Mouse (Mus musculus): ENCODE data around the gene Sypl. TPM values are rescaled to one million over a fixed set of nuclear protein-coding genes. Genes with fewer than 3 reads are reported as not detected.

Gene Sypl
- polyA plus RNA-seq, 1 experiment from 2014 or later, result 42.4 TPM

DNA sequence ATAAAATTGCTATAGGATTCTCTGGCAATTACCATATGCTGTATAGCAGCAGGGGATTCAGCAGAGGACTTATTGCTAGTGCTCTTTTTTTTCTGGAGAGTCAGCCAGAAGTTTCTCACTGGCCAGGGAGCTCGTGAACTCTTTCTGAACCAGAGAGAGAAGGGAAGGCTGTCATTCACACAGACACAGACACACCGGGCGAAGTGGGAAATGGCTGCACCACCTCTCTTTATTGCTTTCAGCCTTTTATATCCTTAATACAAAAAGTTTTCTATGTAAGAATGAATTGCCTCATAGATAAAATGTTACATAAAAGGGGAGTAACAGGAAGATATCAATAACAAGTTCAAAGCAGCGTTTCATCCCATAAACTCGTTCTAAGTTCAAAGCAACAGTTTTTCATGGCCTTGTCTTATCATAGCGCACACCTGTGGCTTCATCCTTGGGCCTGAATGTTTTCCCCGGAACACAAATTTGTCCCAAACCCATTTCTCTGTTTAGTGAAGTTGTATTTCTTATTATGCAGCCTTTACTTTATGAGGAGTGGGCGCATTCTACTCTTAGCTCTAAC lies 8.7 kb upstream of the Sypl start:
- no peaks in the 10 kb centered on the region for H3K9me3 ChIP-seq (replicated peaks)
- ATAC-seq (ENCODE audit: low read depth), result no peak

DNA sequence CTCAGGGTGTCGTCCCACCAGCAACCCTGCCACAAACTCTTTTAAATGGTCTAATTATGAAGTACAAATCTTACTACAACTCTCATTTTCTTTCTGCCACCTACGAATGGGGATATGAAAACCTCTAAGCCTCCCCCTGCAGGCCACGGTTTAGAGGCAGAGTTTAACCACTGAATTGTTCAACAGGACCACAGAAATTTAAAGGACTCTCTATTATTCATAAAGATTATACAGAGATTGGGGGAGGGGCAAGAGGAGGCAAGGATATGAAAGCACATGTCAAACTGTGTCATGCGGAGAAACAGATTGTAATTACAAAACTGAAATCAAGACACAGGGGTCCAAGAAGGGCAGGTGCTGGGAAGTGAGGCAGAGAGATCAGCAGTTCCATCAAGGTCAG lies 7.3 kb upstream of the Sypl start:
- no peak overlapping the region for H3K27ac ChIP-seq
- ATAC-seq (ENCODE audit: low read depth), result no peak
- 56% methylated on average over 4 of the region's 4 CpGs for WGBS (ENCODE audit: insufficient replicate concordance)

More for the DNA sequence above, 8.7 kb upstream of the Sypl start:
- no peak overlapping the region for H3K4me3 ChIP-seq (replicated peaks)
- DNase-seq, result no peak
- peaks cover 6% of the 10 kb centered on the region for H3K4me1 ChIP-seq (replicated peaks)
- WGBS (ENCODE audit: insufficient replicate concordance), result 56% methylated on average over 8 of the region's 8 CpGs
- H3K36me3 ChIP-seq, result no peaks in the 10 kb centered on the region
- no peak overlapping the region for H3K4me2 ChIP-seq
- H3K27ac ChIP-seq, result no peak overlapping the region
- H3K9ac ChIP-seq, result no peak overlapping the region
- no peaks in the 10 kb centered on the region for H3K27me3 ChIP-seq

DNA sequence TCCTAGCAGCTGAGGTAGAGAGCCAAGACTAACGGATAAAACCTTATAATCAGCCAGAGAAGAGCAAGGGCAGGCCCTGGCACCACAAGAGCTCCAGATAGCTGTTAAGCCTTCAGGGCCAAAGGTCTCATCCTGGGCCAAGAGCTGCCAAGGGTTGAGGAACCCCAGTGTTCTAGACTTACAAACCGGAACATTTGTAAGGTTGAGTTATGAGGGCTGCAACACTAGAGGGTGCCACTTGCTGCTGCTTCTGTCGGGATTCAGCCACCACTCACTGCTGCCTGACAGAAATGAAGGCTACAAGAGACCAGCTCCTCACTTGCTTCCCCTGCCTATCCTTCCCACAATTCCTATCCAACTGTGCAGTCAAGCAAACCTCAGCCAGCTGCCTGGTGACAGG lies 1.3 kb upstream of the Sypl start:
- H3K4me2 ChIP-seq, result no peak overlapping the region; the same call in 1 of the 2 replicates
- no peak for ATAC-seq (ENCODE audit: low read depth)
- peak; percentile 29 for DNase-seq
- H3K27ac ChIP-seq, result 0 out of 2 replicates have a peak overlapping the region, but pooled peaks have one; percentile 3
- H3K4me3 ChIP-seq (replicated peaks), result no peak overlapping the region
- no peak overlapping the region for H3K9ac ChIP-seq
- H3K36me3 ChIP-seq, result no peaks in the 10 kb centered on the region
- peaks cover 35% of the 10 kb centered on the region for H3K4me1 ChIP-seq (replicated peaks)
- H3K9me3 ChIP-seq (replicated peaks), result no peaks in the 10 kb centered on the region
- 21% methylated on average over 3 of the region's 3 CpGs for WGBS (ENCODE audit: insufficient replicate concordance)
- no peaks in the 10 kb centered on the region for H3K27me3 ChIP-seq

More for the DNA sequence above, 7.3 kb upstream of the Sypl start:
- H3K9ac ChIP-seq, result no peak overlapping the region
- H3K4me2 ChIP-seq, result no peak overlapping the region
- no peak overlapping the region for H3K4me3 ChIP-seq (replicated peaks)
- H3K36me3 ChIP-seq, result no peaks in the 10 kb centered on the region
- H3K27me3 ChIP-seq, result no peaks in the 10 kb centered on the region
- peaks cover 6% of the 10 kb centered on the region for H3K4me1 ChIP-seq (replicated peaks)
- H3K9me3 ChIP-seq (replicated peaks), result no peaks in the 10 kb centered on the region
- no peak for DNase-seq

DNA sequence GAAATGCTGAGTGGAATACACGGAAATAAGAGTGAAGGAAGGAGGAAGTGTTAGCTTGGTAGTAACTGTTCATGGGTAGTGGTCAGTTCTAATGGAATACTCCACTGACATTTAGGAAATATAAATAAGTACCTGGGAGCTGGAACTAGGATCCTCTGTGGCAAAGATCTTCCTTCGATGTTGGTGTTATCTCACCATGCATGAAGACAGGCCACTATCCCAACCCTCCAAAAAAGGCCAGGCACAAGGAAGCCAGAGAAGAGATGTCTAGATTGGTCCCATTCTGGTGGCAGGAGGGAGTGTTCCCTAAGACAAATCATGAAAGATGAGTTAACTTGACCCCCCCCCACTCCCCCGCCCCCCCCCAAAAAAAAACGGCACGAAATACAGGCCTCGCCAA lies 625 bp upstream of the Sypl start:
- peak overlapping the region; percentile 82 for H3K9ac ChIP-seq
- H3K36me3 ChIP-seq, result no peaks in the 10 kb centered on the region
- H3K27me3 ChIP-seq, result no peaks in the 10 kb centered on the region
- peak overlapping the region; percentile 94 for H3K4me2 ChIP-seq
- no peaks in the 10 kb centered on the region for H3K9me3 ChIP-seq (replicated peaks)
- 7% methylated on average over 6 of the region's 6 CpGs for WGBS (ENCODE audit: insufficient replicate concordance)
- DNase-seq (no peak), ATAC-seq (ENCODE audit: low read depth) (no peak)
- peak overlapping the region; percentile 79 for H3K4me3 ChIP-seq (replicated peaks)
- H3K4me1 ChIP-seq (replicated peaks), result peaks cover 39% of the 10 kb centered on the region
- peak overlapping the region; percentile 95 for H3K27ac ChIP-seq

DNA sequence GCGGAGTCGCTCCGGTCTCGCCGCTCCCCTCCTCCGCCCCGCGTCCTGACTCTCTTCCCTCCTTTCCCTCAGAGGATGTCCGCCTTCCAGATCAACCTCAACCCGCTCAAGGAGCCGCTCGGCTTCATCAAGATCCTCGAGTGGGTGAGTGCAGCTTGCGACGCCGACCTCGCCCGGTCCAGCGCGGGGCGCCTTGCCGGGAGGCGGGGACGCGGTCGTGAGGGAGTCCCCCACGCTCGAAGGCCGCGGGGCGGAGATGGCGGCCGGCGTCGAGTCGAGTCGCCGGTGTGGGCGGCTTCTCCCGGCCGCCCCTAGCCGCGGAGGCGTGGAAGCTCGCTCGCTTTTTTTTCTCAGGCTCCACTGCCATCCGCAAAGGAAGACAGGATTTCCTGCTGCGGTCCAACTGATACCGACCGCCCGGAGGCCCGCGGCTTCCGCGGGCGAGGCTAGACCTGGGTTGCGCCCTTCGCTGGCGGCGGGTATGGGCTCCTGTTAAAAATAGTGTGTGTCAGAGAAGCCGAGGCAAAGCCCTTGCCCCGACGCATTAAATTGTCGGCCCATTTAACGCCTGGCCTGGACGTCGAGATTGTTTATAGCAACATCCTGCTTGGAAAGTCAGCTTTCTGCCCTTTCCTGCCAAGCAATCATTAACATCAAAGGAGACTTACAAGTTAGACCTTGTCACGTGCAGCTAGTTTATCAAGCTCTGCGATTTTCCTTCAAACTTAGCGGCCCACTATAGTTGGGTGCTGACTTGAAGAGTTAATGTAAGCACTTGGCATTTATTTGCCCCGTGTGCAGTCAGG lies 728 bp downstream of the Sypl start:
- Histone ChIP-seq H3K27me3 (no peaks in the 10 kb centered on the region), H3K4me2 (peak overlapping the region; percentile 94), H3K4me1 (replicated peaks) (peaks cover 43% of the 10 kb centered on the region), H3K4me3 (replicated peaks) (peak overlapping the region; percentile 79), H3K36me3 (no peaks in the 10 kb centered on the region), H3K9ac (peak overlapping the region; percentile 82), H3K9me3 (replicated peaks) (no peaks in the 10 kb centered on the region), H3K27ac (peak overlapping the region; percentile 95)
- peak; percentile 71 for DNase-seq
- WGBS (ENCODE audit: insufficient replicate concordance), result under 1% methylated on average over 70 of the region's 71 CpGs
- ATAC-seq (ENCODE audit: low read depth), result peak; percentile 72

DNA sequence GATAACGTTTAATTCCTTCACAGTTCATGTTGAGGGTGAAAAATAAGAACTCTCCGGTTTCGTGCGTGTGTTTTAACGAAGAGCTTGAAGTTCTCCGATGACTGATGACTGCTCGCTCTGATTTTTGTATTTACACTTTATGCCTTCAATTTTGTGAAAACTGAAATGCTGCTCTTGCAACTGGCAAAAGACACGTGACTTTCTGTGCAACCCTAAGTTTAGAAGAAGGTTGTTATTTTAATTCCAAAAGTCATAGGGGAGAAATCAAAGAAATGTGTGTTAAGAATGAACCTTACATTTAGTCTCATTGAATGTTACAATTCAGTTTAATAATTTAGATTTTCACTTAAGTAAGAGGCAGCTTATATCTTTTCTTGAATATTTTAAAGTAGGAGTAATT lies 1.3 kb downstream of the Sypl start:
- no peaks in the 10 kb centered on the region for H3K9me3 ChIP-seq (replicated peaks)
- DNase-seq, result no peak
- H3K27me3 ChIP-seq, result no peaks in the 10 kb centered on the region
- H3K4me1 ChIP-seq (replicated peaks), result peaks cover 49% of the 10 kb centered on the region
- no peaks in the 10 kb centered on the region for H3K36me3 ChIP-seq
- H3K9ac ChIP-seq, result peak overlapping the region; percentile 82
- peak overlapping the region; percentile 95 for H3K27ac ChIP-seq
- no peak for ATAC-seq (ENCODE audit: low read depth)
- peak overlapping the region; percentile 94 for H3K4me2 ChIP-seq
- WGBS (ENCODE audit: insufficient replicate concordance), result under 1% methylated on average over 8 of the region's 8 CpGs
- H3K4me3 ChIP-seq (replicated peaks), result peak overlapping the region; percentile 79

DNA sequence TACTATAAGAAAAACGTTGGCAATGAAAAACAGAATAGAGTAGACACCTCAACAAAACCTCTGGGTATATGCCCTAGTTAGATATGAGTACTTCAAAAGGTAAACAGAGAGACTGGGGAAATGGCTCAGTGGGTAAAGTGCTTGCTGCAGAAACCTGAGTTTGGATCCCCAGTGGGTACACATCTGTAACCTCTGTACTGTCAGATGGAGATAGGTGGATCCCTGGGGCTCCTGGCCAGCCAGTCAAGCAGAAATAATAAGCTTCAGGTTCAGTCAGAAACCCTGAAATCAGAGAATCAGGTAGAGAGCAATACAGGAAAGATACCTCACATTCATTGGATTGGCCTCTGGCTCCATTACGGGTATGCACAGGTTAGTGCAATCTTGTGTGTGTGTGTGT lies 3.5 kb downstream of the Sypl start:
- Histone ChIP-seq H3K27me3 (no peaks in the 10 kb centered on the region), H3K9me3 (replicated peaks) (no peaks in the 10 kb centered on the region)

DNA sequence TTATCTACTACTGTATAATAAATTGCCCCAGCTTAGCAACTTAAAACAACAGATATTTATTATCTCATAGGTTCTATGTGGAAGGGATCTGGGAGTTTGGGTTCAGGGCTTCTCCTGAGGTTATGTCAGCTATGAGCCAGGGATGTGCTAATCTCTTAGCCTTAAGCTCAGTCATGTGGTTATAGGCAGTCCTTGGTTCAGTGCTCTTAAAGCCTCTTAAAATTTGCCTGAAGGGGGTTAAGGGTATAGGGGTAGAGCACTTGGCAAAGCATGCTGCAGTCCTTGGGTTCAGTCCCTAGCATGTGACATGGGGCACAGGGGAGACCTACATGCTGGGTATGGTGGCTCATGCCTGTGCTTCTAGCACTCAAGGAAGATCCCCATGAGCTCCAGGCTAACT lies 8.4 kb downstream of the Sypl start:
- H3K9ac ChIP-seq, result no peak overlapping the region
- H3K9me3 ChIP-seq (replicated peaks), result no peaks in the 10 kb centered on the region
- no peak overlapping the region for H3K4me3 ChIP-seq (replicated peaks)
- H3K4me2 ChIP-seq, result no peak overlapping the region
- H3K4me1 ChIP-seq (replicated peaks), result peaks cover 52% of the 10 kb centered on the region
- no peak for DNase-seq
- no peak overlapping the region for H3K27ac ChIP-seq
- peaks cover 4% of the 10 kb centered on the region; the same call in 1 of the 2 replicates for H3K36me3 ChIP-seq
- no peaks in the 10 kb centered on the region for H3K27me3 ChIP-seq
- peak; percentile 58 for ATAC-seq (ENCODE audit: low read depth)

More for the DNA sequence above, 3.5 kb downstream of the Sypl start:
- DNase-seq (no peak), ATAC-seq (ENCODE audit: low read depth) (no peak)
- WGBS (ENCODE audit: insufficient replicate concordance), result 47% methylated on average over 2 of the region's 2 CpGs
- no peak overlapping the region for H3K27ac ChIP-seq
- no peak overlapping the region for H3K4me3 ChIP-seq (replicated peaks)
- H3K4me1 ChIP-seq (replicated peaks), result peaks cover 65% of the 10 kb centered on the region
- H3K4me2 ChIP-seq, result no peak overlapping the region
- H3K36me3 ChIP-seq, result no peaks in the 10 kb centered on the region
- H3K9ac ChIP-seq, result no peak overlapping the region

DNA sequence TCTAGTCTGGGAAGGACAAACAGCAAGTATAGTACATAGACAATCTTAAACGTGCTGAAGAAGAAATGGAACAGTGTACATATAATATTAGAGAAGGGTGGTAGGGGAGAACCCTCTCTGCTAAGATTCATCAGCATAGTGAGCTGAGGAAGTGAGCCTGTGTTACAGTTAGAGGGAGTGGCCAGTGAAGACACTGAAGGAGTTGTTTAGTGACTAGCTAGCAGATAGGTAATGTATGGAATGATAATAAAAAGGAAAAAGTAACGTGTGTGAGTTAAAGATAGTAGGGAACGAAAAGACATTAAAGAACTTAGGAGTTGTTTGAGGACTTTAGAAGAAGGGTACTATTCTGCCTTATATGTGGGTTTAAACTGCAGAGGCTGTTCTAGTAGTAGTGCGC lies 10.2 kb downstream of the Sypl start:
- Histone ChIP-seq H3K9me3 (replicated peaks) (no peaks in the 10 kb centered on the region), H3K27ac (no peak overlapping the region), H3K27me3 (no peaks in the 10 kb centered on the region), H3K4me3 (replicated peaks) (no peak overlapping the region), H3K36me3 (peaks cover 12% of the 10 kb centered on the region), H3K4me2 (no peak overlapping the region), H3K9ac (no peak overlapping the region), H3K4me1 (replicated peaks) (peaks cover 45% of the 10 kb centered on the region)
- DNase-seq (no peak), ATAC-seq (ENCODE audit: low read depth) (peak; percentile 75; the same call in 1 of the 2 replicates)
- WGBS (ENCODE audit: insufficient replicate concordance), result 29% methylated on average over 4 of the region's 4 CpGs

DNA sequence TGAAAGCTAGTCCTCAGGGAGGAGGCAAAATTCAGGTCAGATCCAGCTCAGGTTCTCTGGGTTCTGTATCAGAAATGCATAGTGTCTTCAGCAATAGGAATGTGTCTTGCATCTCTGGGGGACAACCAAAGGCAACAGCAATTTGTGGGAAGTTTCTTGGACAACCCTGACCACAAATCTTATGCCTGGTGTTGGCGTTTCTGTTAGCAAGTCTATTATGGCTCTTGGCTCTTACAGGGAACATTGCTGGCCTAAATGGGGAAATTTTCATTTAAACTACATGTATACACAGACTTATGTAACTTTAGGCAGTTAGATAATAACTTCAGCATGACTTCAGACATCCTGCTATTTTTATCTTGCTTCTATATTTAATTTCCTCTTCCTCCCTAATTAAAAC lies 18.6 kb downstream of the Sypl start:
- ATAC-seq (ENCODE audit: low read depth), result no peak
- 66% methylated on average over 1 of the region's 1 CpGs for WGBS (ENCODE audit: insufficient replicate concordance)
- Histone ChIP-seq H3K9me3 (replicated peaks) (no peaks in the 10 kb centered on the region), H3K27me3 (no peaks in the 10 kb centered on the region), H3K36me3 (peaks cover 25% of the 10 kb centered on the region), H3K4me2 (no peak overlapping the region), H3K9ac (no peak overlapping the region), H3K4me1 (replicated peaks) (no peaks in the 10 kb centered on the region), H3K4me3 (replicated peaks) (no peak overlapping the region), H3K27ac (no peak overlapping the region)
- DNase-seq, result no peak

DNA sequence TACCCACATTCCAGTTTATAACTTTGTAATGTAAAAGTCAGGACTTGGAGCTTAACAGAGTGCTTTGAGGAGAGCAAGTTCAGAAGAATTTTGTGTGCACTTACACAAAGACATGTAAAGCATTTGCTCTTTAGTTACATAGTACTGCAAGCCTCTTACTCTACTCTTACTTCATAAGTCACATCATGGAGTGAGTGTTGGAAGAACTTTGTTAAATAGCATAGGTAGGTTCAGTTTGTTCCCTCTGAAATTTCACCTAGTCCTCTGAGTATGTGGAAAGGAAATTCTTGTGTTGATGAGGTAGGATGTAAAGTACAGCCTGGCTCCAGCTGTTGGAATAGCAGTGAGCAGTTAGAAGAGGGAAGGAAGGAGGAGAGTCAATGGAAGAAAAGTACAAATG lies 21.2 kb downstream of the Sypl start:
- Histone ChIP-seq H3K9ac (no peak overlapping the region), H3K4me3 (replicated peaks) (no peak overlapping the region), H3K27ac (no peak overlapping the region), H3K36me3 (peaks cover 13% of the 10 kb centered on the region; the same call in 1 of the 2 replicates), H3K27me3 (no peaks in the 10 kb centered on the region), H3K4me2 (no peak overlapping the region), H3K9me3 (replicated peaks) (no peaks in the 10 kb centered on the region), H3K4me1 (replicated peaks) (no peaks in the 10 kb centered on the region)
- DNase-seq (no peak), ATAC-seq (ENCODE audit: low read depth) (no peak)

DNA sequence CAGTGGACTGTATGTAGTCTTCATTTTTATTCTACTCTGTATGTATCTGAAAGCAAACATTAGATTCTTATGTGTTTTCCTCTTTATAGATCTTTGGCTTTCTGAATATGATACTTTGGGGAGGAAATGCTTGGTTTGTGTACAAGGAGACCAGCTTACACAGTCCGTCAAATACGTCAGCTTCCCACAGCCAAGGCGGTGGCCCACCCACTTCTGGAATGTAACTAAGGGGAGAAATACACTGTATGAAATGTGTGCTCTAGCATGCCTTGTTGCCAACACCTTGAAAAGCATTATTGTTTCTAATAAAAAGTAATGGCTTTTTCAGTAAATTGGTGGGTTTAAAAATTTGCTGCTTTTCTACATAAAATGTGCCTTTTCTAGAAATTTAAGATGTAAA lies 21.8 kb downstream of the Sypl start:
- ATAC-seq (ENCODE audit: low read depth), result no peak
- peaks cover 10% of the 10 kb centered on the region; the same call in 1 of the 2 replicates for H3K36me3 ChIP-seq
- no peaks in the 10 kb centered on the region for H3K9me3 ChIP-seq (replicated peaks)
- H3K4me3 ChIP-seq (replicated peaks), result no peak overlapping the region
- DNase-seq, result no peak
- H3K4me2 ChIP-seq, result no peak overlapping the region
- H3K4me1 ChIP-seq (replicated peaks), result no peaks in the 10 kb centered on the region
- no peaks in the 10 kb centered on the region for H3K27me3 ChIP-seq
- no peak overlapping the region for H3K27ac ChIP-seq
- no peak overlapping the region for H3K9ac ChIP-seq
- 88% methylated on average over 3 of the region's 3 CpGs for WGBS (ENCODE audit: insufficient replicate concordance)

Data from liver, embryonic 13.5 days (tissue).